Mouse (Mus musculus) heart, adult 8-10 months (tissue): ENCODE results near the gene Ppp4r3a. TPM values are rescaled to one million over a fixed set of nuclear protein-coding genes. Genes with fewer than 3 reads are reported as not detected.

Experiments
- DNase-seq: peaks from one replicate; pipeline ENCODE4 v3.0.0; 2022; ENCODE audit warnings: low spot score
- total RNA-seq, 4 experiments: library from RNA; stranded (reverse); gene quantifications; 2 replicates each; pipeline ENCODE4 v1.2.4; 2022

The Ppp4r3a gene
- total RNA-seq, 4 experiments from 2014 or later: 20.7 to 21.8 (median 21.3) TPM

DNA sequence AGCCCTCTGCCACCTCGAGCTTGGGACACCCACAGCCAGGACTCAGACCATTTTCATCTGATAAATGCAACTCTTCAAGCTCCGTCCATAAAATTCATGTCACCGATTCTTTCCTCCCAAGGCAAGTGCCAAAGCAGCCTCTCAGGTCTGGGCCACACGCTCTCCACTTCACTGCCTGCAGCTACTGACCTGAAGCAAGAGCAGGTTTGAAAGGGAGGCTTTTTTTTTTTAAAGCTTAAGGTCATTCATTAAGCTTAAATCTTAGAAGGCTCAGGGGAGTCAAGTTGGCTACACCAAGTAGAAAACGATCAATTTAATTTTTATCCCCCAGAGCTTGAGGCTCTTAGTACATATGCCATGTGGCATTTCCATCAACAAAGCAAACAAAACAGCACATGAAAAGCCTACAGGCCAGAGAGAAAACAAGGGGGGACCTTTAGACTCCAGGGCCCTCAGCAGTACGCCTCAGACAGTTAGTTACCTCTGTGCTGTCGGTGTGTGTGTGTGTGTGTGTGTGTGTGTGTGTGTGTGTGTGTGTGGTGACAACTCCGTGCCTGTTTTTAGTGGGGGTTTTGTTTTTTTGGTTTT lies 70.3 kb downstream of the Ppp4r3a start:
- no peak for DNase-seq

DNA sequence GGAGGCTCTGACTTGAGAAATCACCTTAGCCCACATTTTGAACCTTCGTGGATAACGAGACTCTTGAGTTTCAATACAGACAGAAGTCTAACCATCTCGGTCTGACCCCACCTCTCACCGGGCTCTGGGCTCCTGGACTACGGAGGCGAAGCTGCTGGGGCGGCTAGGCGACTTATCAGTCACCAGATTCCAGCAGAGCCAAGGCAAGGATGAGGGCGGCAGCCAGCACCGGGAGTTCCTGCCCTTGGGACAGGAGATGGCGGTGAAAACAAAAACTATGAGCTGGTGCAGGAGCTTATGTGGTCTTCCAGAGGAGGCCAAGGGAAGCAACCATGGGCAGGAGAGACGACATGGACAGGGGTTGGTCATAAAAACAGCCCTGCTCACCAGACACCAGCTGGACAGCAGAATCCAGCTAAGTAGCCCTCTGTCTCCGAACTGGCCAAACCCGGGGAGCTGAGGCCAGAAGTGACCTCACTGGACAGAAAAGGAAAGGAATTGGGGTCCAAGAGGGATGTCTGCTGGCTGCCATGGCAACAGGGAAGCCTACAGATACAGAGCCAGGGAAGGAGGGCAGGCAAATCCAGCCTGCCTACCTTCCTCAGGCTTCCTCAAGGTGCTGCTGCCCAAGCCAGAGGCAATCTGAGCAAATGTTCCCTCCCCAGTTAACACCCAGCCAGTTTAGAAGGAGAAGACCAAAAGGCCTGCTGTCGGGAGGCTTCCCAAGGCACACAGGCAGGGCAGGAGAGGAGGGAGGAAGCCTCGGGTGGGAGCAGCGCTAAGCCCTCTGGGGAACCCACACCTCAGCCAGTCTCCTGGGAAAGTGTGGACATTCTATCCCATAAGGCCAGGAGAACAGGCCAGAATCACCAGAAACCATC lies 71.1 kb downstream of the Ppp4r3a start:
- DNase-seq: no peak

DNA sequence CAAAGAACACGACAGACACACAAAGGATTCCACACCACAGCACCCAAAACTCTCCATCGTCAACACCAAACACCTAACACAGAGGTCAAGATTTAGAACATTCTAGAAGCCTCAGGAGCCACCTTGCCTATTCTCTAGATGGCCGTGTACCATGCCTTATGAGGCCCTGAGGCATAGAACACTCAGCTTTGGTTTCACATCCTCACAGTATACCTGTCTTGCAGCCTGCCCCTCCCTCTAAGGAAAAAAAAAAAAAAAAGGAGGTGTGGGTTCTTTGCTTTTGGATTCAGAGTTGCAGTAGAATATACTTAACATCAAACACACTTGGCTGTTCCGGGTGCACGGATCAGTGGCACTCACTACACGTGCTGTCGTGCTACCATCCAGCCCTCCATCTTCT lies 72.5 kb downstream of the Ppp4r3a start:
- DNase-seq: no peak

DNA sequence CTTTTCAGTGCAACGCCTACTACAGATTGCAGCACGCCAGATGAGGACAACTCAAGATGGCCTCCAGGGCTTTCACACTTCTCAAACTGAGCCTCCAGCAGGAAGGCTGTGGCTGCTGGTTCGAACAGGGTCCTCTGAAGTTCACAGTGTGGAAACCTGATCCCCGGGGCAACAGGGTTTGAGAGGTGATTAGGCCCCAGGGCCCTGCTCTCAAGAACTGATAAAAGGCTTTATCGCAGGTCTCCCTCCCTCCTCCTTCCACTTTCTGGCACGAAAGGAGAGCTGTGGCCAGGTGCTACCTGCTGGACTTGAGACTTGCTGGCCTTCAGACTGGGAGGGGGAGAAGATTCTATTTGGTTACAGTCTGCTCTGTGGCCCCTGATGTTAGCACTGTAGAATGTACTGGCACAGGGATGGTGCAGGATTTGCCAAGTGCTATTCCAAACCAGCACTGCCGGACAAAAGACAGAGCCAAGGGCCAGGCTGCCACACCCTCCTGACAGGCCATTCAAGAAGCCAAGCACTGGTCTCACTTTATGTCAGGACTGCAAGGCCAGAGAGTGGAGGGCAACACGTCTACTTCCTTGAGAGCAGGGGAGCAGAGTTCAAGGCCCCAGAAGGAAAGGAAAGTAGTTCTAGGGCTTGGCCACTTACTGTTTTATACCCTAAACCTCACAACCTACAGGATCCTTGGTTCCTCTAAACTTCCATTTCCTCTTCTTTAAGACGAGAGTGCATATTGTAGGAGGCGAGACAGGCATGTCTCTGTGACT lies 73.2 kb downstream of the Ppp4r3a start:
- no peak for DNase-seq

DNA sequence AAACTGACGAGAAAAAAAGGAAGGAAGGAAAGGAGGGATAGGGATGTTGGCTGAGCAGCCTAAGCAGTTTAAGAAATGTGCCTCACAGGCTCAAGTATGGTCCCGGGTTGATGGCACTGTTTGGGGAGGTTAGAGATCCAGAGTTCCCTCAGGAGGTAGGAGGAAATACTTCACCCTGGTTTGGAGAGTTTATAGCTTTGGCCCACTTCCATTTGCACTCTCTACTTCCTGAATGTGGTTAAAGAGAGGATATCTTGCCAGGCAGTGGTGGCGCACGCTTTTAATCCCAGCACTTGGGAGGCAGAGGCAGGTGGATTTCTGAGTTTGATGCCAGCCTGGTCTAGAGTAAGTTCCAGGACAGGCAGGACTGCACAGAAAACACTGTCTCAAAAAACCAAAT lies 74.3 kb downstream of the Ppp4r3a start:
- no peak for DNase-seq

DNA sequence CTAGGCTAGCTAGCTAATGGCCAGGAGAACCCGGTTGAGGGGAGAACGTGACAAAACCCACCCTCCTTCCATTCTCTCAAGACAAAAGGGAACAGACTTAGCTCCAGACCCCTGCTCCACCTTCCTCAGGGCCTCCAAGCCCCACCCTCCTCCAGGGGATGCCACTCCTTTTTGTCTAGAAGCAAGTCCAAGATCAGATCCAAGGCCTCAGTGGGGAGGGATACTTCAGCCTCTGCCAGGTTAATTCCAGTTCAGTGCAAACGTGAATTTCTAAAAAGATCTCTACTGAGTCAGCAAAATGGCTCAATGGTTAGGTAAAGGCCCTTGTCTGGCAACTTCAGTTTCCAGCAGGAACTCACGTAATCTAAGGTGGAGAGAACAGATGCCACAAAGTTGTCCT lies 74.9 kb downstream of the Ppp4r3a start:
- DNase-seq: no peak

DNA sequence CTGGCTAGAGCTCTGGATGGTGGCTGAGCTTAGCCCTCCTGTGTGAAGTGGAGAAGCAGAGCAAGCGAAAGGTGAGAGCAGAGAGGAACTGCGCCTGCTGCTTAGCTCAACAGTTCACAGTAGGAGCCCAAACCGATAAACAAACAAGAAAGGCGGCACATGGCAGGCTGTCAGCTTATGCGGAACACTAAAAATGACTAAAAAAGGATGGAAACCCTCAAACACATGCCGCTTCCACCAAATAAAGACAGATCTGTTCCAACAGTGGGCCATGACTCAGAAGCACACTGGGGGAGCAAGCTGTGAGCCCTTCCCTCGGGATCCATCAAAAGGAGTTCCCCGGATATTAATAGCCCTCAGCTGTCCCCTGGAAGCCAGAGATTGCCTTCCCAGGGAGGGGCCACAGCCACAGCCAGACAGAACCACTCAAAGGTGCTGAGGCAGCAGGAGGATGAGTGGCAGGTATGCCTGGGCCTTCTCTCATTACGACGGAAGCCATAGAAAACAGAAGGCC lies 75.5 kb downstream of the Ppp4r3a start:
- no peak for DNase-seq

DNA sequence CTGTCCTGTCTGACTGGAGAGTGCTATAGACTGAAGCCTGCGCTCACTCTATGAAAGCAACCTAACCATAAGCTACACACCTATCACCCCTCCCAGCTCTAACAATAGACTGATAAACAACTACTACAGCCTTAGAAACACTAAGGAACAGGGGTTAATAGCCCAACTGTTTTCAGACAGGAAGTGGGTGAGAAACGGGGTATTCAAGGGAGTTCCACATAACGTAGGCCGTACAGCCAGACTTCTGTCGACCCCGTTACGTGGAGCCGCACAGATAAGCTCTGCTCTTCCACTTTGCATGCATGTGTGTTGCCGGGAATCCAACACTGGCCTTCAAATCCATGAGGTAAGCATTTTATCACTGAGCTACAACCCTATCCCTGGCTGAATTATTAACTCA lies 76.1 kb downstream of the Ppp4r3a start:
- DNase-seq: no peak

DNA sequence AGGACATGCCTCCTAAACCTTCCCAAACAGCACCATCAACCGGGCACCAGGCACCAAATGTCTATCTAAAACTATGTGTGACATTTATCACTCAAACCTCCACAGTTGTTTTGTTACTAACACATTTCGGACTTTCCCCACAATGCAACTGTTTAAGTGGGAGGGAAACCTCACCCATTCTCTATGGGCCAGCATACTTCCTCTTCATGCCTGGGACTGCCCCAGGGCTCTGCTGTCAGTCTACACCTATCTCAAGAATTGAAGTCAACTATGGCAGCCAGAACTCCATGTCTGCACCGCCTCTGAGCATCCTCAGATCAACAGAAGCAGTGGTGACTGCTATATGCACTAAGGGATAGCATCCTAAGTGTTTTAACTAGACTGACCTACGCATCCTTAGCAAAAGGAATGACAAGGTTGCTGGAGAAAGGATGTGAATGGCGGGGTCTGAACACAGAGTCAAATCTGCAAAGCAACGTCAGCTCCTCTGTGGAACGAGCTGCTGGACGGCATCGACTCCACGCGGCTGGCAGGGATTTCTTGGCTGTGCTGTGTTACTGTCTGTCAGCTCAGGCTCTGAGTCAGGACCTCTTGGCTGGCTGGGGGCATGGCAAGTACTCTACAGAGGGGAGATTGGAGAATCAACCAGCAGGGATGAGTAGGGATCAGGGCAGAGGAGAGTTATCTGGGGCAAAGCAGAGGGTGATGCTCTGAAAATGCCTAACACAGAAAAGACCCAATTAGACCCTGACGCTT lies 77.7 kb downstream of the Ppp4r3a start:
- DNase-seq: no peak

DNA sequence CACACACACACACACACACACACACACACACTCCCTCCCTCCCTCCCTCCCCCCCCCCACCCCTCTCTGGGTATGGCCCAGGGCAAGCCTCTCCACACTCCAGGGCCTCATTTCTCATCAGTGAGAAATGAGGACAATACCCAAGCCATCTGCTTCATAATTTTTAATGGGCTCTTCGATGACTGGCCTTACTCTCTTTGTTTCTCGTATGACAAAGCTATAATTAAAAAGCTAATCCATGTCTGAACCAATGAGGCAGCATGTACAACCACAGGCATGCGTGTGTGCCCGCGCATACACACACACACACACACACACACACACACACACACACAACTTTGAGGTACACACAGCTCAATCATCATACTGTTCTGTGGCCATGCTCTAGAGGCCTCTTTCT lies 78.5 kb downstream of the Ppp4r3a start:
- no peak for DNase-seq

DNA sequence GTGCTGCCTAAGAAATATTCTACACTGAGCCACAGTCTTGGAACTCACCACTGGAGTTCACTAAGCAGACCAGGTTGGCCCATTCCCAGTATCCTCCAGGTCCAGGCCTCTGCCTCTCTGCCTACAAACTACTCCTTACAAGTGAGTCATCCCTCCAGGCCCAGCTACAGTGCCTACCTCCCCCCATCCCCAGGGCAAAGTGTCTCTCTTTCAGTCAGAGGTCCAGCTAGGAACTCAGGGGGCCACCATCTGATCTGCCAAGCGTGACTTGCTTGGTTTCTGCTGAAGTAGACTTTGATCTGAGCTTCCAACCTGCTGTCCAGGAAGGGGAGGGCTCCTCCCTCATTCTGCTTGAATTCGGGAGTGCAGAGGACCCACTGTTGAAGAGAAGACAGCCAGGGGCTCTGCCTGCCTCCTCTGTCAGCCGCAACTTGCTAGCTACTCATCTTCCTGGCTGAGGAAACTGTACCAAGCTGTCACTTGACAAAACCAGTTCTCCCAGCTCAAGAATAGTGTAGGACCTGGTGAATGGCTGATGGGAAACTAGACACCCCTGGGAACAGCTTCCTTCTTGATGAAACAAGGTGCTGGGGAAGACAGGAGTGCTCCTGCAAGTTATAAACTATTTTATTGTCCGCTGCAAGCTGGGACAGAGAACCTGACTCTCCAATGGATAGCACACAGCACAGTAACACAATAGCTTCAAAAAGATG lies 80.5 kb downstream of the Ppp4r3a start:
- no peak for DNase-seq

DNA sequence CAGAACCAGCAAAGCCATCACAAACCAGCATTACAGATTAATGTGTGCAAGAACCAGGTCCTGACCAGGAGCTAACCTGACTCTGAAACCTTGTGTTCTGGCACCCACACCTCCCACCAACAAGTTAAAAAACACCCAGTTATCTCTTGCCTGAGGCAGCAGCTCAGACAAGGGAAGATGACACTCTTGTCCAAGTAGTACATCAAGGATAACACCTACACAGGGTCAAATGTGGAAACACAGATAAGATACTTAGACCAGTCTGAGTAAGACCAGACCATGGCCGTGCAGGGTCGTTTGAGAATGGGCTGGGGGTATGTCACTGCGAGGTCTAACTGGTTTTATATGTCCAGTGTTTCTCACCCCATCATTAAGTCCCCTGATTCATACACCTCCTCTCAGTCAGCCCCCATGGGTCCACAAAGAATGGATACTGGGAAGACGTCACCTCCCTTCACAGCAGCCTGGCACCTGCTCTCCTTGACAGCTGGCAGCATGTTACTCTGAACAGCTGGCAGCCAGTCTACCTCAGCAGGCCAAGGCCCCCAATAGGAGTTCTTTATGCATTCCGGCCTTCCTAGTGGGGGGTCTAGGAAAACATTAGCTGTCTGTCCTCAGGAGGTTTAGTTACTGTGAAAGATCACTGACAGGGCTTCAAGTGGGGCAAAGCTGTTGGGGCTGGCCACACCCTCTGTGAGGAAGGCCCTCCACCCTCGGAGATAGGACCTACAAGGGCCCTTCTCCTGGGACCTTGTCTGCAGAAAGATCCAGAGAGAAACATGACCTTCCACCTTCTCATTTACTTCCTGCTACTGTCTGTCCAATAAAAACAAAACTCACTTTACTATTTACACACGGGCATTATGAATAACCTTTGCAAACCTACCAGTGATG lies 84.2 kb downstream of the Ppp4r3a start:
- no peak for DNase-seq

DNA sequence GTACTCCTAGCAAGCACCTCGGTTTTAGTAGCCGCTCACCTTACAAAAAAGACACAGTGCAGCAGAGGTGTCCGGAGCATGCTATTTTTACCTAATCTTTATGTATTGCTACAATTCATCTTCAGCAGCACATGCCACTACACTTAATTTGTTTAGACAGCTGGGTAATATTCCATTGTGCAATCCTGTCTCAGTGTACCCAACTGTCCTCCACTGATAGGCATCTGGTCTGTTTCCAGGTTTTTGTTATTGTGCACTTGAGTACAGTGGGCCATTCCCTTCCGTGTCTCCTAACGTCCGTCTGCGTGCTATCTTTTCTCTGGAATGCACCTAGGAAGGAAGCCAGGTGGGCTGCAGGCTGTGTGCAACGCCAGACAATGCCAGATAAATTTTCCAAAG lies 84.9 kb downstream of the Ppp4r3a start:
- DNase-seq: no peak

DNA sequence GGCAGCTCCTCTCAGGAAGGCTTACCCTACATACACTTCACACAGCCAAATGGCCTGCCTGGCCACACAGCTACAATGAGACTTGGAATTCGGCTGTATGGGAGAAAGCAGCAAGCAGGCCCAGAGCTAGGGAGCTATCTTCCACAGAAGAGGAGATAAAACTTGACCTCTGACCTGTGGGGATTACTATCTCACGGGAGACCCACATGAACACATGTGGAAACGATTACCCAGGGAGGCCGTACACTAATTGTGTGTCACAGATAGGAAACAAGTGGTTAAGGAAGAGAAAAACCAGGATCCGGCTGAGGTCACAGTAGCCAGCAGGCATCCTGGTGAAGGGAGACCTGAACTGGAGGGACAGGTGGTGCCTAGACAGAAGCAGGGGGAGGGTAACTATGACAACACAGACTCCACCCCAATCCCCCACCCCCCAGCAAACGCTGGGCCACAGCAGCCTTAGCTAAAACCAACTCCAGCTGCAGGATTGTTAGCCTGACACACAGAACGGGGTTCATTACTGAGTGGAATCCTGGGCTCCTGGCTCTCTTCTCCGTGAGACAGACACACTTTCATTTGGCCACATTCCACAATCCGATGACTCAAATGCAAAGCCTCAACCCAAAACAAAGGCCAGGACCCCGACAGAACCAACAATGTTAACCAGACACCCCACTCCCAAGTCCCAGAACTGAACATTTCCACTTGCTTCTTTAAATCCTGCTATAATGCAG lies 85.5 kb downstream of the Ppp4r3a start:
- no peak for DNase-seq

DNA sequence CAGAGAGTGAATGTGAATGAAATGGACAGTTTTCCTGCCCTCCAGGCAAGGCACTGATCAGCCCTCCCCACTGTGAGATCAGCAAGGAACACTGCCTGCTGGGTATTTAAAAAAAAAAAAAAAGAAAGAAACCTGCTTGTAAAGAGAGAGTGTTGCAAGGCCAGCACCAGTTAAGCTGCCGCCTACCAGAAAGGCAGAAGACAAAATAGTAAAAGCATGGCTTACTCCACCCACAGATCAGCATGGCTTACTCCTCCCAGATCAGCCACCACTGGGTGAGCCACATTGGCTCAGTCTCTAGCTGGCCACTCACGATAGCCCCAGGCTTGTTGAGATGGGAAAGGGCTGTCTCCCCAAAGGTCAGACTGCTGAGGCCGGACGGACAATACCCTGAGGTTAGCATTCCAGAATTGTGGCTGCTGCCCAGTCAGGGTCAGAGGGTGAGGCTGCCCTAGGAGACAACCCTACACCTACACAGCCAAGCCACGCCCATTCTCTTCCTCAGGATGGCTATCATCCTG lies 87.1 kb downstream of the Ppp4r3a start:
- no peak for DNase-seq

DNA sequence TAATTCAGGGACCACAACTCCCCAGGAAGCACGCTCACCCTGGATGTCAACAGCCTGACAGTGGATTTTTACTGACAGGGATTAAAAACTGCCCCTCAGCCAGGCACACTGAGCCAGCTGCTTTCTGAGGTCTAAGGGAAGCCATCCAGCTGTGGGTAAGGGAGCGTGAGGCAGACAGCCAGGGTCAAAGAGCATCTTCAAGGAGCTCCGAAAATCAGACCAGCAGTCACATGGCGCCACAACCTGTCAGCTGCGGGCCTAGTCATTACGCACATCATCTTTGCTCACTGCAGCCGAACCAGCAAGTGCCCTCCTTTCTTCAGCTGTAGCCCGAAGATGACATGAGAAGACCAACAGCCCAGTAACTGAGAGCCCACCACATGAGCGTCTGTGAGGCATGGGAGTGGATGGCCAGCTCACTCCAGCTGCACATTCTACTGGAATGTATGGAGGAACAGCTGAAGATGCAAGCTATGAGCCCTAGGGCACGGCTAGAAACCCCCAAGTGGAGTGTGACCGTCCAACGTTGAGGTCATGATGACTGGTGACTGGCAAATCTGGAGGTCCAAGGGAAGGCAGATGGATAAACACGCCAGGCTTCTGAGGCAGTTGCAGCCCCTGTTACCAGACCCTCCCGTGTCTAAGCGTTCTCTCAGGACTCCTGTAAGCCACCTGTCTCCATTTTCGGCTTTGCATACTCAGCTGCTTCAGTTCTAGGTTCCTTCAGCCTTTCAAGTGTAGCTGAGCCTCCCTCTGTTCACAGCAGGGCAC lies 87.7 kb downstream of the Ppp4r3a start:
- no peak for DNase-seq

DNA sequence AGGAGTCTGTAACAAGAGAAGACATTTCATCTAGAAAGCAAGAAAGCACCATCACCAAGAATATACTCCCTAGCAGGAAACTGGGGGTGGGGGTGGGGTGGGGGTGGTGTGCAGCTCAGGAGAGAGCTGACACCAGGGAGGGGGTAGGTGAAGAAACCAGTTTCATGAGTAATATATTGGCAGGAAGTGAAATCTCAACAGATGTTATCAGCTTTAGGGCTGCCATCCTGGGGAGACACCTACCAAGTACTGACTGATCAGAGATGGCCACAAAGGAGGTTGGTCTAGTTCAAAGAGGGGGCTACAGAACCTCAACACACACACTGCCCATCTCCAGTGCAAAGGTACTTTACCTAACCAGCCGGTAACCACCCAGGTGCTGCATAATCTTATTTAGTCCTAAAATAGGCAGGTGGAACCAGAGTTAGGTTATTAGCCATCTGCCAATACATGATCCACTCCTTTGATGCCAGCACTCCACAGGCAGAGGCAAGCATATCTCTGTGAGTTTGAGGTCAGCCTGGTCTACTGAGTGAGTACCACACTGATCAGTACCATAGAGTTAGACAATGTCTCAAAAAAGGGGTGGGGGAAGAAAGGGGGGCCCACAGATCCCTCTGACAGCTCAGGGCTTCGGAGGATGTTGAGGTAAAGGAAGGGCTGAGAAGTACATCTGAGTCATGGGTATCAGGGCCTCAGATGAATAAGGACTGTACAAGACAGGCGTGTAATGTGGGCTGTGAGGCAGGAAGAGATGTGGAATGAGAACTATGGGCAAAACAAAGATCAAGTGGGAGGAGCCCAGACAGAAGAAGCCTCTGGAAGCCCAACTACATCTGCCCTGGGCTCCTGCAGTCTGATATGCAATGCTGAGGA lies 89.1 kb downstream of the Ppp4r3a start:
- no peak for DNase-seq
